Mouse (Mus musculus): ENCODE data around the gene B4gat1.

DNA sequence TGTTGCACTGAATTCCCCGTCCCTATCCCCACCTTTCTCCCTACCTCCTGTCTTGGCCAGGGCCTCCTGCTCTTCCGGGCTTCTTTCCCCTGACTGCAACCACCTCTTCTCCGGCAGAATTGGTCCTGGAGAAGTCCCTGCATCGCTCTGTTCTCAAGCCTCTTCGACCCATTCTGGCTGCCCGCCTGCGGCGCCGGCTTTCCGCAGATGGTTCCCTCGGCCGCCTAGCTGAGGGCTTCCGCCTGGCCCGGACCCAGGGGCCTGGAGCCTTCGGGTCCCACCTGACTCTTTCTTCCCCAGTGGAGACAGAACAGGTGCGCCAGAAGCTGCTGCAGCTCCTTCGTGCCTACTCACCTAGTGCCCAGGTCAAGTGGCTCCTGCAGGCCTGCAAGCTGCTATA, 14.2 kb downstream of the B4gat1 start:
- TF ChIP-seq ZC3H11A (IDR thresholded peaks at IDR 0.05; ENCODE audit: borderline replicate concordance, low read depth, low read length) (no peak), CHD2 (IDR thresholded peaks at IDR 0.05; ENCODE audit: low read depth, low read length) (no peak), MAFK (IDR thresholded peaks at IDR 0.05; ENCODE audit: insufficient read depth, low read depth, low read length) (no peak), ZNF384 (IDR thresholded peaks at IDR 0.05; ENCODE audit: low read depth, low read length) (no peak), HCFC1 (IDR thresholded peaks at IDR 0.05; ENCODE audit: borderline replicate concordance, insufficient read depth, low read length) (no peak)

All from ES-E14 (cell line).